In genomic region chr3:13336152-13336551, GRCm38 (mm10) we compare ENCODE assay signal across 20 mouse cellular contexts.
DNase-seq lines count a peak whose midpoint lies in the region; TF ChIP-seq lines count a peak whose summit lies in the region.
"Had no signal": no experiment of that assay in that cellular context is flagged by ENCODE, and none has a peak within 500 bp of the region (broad histone marks: within the 10 kb centered on the region; RNA-seq: fewer than 3 reads in every experiment).

No protein-coding gene starts in this region.

- H3K4me1 ChIP-seq in MEL (ENCODE audit: control insufficient read depth in 1 of 2, insufficient read depth in 2 of 2, low read length in 2 of 2) = no peaks in the 10 kb centered on the region
- H3K4me1 ChIP-seq: embryonic facial prominence, embryonic 10.5 days; embryonic facial prominence, embryonic 12.5 days; forebrain, embryonic 13.5 days; forebrain, embryonic 15.5 days had no signal

- H3K27ac ChIP-seq in MEL (ENCODE audit: control insufficient read depth, low read depth, low read length) = no peak overlapping the region
- H3K27ac ChIP-seq: embryonic facial prominence, embryonic 10.5 days; embryonic facial prominence, embryonic 12.5 days; forebrain, embryonic 13.5 days; forebrain, embryonic 15.5 days had no signal

- no peak for TF ChIP-seq POLR2A in MEL (IDR thresholded peaks at IDR 0.05; ENCODE audit: control insufficient read depth in 1 of 2, insufficient read depth in 1 of 2, low read depth in 1 of 2, low read length in 2 of 2, poor library complexity in 1 of 2)

- no peaks in the 10 kb centered on the region for H3K27me3 ChIP-seq in MEL (ENCODE audit: control insufficient read depth in 1 of 2, insufficient read depth in 2 of 2, low read length in 2 of 2)
- H3K27me3 ChIP-seq: embryonic facial prominence, embryonic 12.5 days; forebrain, embryonic 13.5 days; forebrain, embryonic 15.5 days had no signal

- no peak for TF ChIP-seq RAD21 in MEL (IDR thresholded peaks at IDR 0.05; ENCODE audit: low read depth, low read length)

- intact Hi-C loops in left cerebral cortex, postnatal 10 days (cut with DNase I) = no loop called here

- no peaks in the 10 kb centered on the region for H3K36me3 ChIP-seq in MEL (ENCODE audit: control insufficient read depth in 1 of 2, insufficient read depth in 2 of 2, low read length in 2 of 2)
- H3K36me3 ChIP-seq: embryonic facial prominence, embryonic 10.5 days; embryonic facial prominence, embryonic 12.5 days; forebrain, embryonic 15.5 days; G1E had no signal

- H3K4me3 ChIP-seq in MEL (ENCODE audit: control insufficient read depth in 1 of 2, insufficient read depth in 1 of 2, low read depth in 2 of 2, low read length in 2 of 2) = no peak overlapping the region
- H3K4me3 ChIP-seq: embryonic facial prominence, embryonic 10.5 days; embryonic facial prominence, embryonic 12.5 days; forebrain, embryonic 13.5 days; forebrain, embryonic 15.5 days had no signal

- no peak for TF ChIP-seq EP300 in MEL (IDR thresholded peaks at IDR 0.05; ENCODE audit: low read depth in 1 of 2, low read length in 2 of 2)

- no peak overlapping the region for H3K9ac ChIP-seq in MEL (ENCODE audit: control insufficient read depth, low read depth, low read length, poor library complexity, severe bottlenecking)
- H3K9ac ChIP-seq: embryonic facial prominence, embryonic 12.5 days; forebrain, embryonic 13.5 days; forebrain, embryonic 15.5 days; forebrain, postnatal 0 days had no signal

- DNase-seq in ES-CJ7 (ENCODE audit: low read depth, low spot score) = peak; percentile 23
- peak; percentile 1 for DNase-seq in MEL (ENCODE audit: low read depth, low spot score)
- peak; percentile 15 for DNase-seq in ZHBTc4 (ENCODE audit: low read depth, low spot score)
- no peak for DNase-seq in adrenal gland, postnatal 14 days
- no peak for DNase-seq in adipocyte (ENCODE audit: low spot score)
- no peak for DNase-seq in right cerebral cortex, adult 18-20 months
- no peak for DNase-seq in left cerebral cortex, postnatal 10 days (ENCODE audit: extremely low spot score in 1 of 2, low spot score in 2 of 2)
- DNase-seq: adrenal gland, adult 8-10 months; adrenal gland, postnatal 25 days; cerebellum, adult 11-12 months; cerebellum, adult 2 months; cerebellum, adult 9-10 months; cerebellum, postnatal 10 days; cerebellum, postnatal 25 days; forebrain, postnatal 0 days had no signal

- no peaks in the 10 kb centered on the region for H3K9me3 ChIP-seq in MEL (replicated peaks; ENCODE audit: insufficient read depth, low read length)
- H3K9me3 ChIP-seq: embryonic facial prominence, embryonic 10.5 days; embryonic facial prominence, embryonic 12.5 days; forebrain, embryonic 13.5 days; forebrain, embryonic 15.5 days; G1E had no signal

- H3K79me2 ChIP-seq in MEL (ENCODE audit: control insufficient read depth, insufficient read depth, low read length, poor library complexity) = no peaks in the 10 kb centered on the region

- TF ChIP-seq CTCF in MEL (IDR thresholded peaks at IDR 0.05 in 2 of 3, conservative IDR thresholded peaks at IDR 0.05 in 1 of 3; ENCODE audit: control insufficient read depth in 1 of 3, insufficient read depth in 1 of 3, low read depth in 2 of 3, low read length in 3 of 3, poor library complexity in 1 of 3, severe bottlenecking in 1 of 3) = no peak

TF ChIP-seq in MEL, 35 proteins besides CTCF, POLR2A, EP300 and RAD21:
- TF ChIP-seq ZNF384 (IDR thresholded peaks at IDR 0.05; ENCODE audit: low read depth, low read length) (0 out of 2 replicates have a peak, but pooled peaks have one; percentile 6), MAZ (IDR thresholded peaks at IDR 0.05; ENCODE audit: low read depth, low read length) (no peak), JUND (IDR thresholded peaks at IDR 0.05; ENCODE audit: low read depth, low read length) (no peak)
TF ChIP-seq in MEL: peak in this region for 1.

Comparison
In these comparisons a context has a peak if more than half of its experiments do, and no peak if none do; other contexts are left out.
1. DNase-seq: peak in ES-CJ7 (single experiment), MEL (single experiment) and ZHBTc4 (single experiment); none in adrenal gland, postnatal 14 days (single experiment), adipocyte (single experiment), right cerebral cortex, adult 18-20 months (single experiment) and left cerebral cortex, postnatal 10 days (0 of 2).